Mouse (Mus musculus): ENCODE results near the gene Ppil6. TPM values are rescaled to one million over a fixed set of nuclear protein-coding genes. Genes with fewer than 3 reads are reported as not detected.
A peak's percentile ranks its signal among the peaks of the same experiment; 100 is the strongest.

Ppil6 gene
- polyA plus RNA-seq, 1 experiment from 2014 or later = 1.9 TPM

GRCm38 (mm10) chr10:41518508-41518980 lies 28.3 kb downstream of the Ppil6 start:
- ATAC-seq = peak; percentile 67
- Histone ChIP-seq H3K4me2 (peak overlapping the region; percentile 82), H3K27me3 (no peaks in the 10 kb centered on the region), H3K9ac (peak overlapping the region; percentile 87), H3K9me3 (replicated peaks) (no peaks in the 10 kb centered on the region), H3K36me3 (ENCODE audit: poor library complexity, severe bottlenecking) (peaks cover 5% of the 10 kb centered on the region), H3K4me1 (peaks cover 28% of the 10 kb centered on the region), H3K27ac (peak overlapping the region; percentile 97), H3K4me3 (peak overlapping the region; percentile 73)
- under 1% methylated on average over 23 of the region's 23 CpGs for WGBS

- H3K4me1 ChIP-seq = peaks cover 31% of the 10 kb centered on the region
- peak; percentile 96 for ATAC-seq
- peak within 1 kb of the TSS; percentile 73 for H3K4me3 ChIP-seq
- no peaks in the 10 kb centered on the region for H3K9me3 ChIP-seq (replicated peaks)
- peak within 1 kb of the TSS; percentile 87 for H3K9ac ChIP-seq
- H3K27me3 ChIP-seq = no peaks in the 10 kb centered on the region
- H3K4me2 ChIP-seq = peak within 1 kb of the TSS; percentile 82
- peaks cover 11% of the 10 kb centered on the region for H3K36me3 ChIP-seq (ENCODE audit: poor library complexity, severe bottlenecking)
- WGBS = under 1% methylated on average over 66 of the region's 69 CpGs
- H3K27ac ChIP-seq = peak within 1 kb of the TSS; percentile 97
Measured at GRCm38 (mm10) chr10:41518981-41519618, 28.9 kb downstream of the Ppil6 start, which contains the start of gene Cd164. TSS of gene Cd164 (plus strand) at chr10:41519414.

GRCm38 (mm10) chr10:41519640-41520409 lies 29.6 kb downstream of the Ppil6 start:
- Histone ChIP-seq H3K9me3 (replicated peaks) (no peaks in the 10 kb centered on the region), H3K27me3 (no peaks in the 10 kb centered on the region), H3K9ac (peak overlapping the region; percentile 87), H3K27ac (peak overlapping the region; percentile 97), H3K4me1 (peaks cover 31% of the 10 kb centered on the region), H3K36me3 (ENCODE audit: poor library complexity, severe bottlenecking) (peaks cover 17% of the 10 kb centered on the region), H3K4me3 (peak overlapping the region; percentile 73), H3K4me2 (peak overlapping the region; percentile 82)
- no peak; the same call in 1 of the 2 replicates for ATAC-seq
- under 1% methylated on average over 65 of the region's 65 CpGs for WGBS

- H3K36me3 ChIP-seq (ENCODE audit: poor library complexity, severe bottlenecking) = peaks cover 20% of the 10 kb centered on the region
- H3K27me3 ChIP-seq = no peaks in the 10 kb centered on the region
- peak overlapping the region; percentile 73 for H3K4me3 ChIP-seq
- H3K9ac ChIP-seq = peak overlapping the region; percentile 87
- WGBS = 5% methylated on average over 5 of the region's 5 CpGs
- H3K27ac ChIP-seq = no peak overlapping the region
- no peaks in the 10 kb centered on the region for H3K9me3 ChIP-seq (replicated peaks)
- peaks cover 33% of the 10 kb centered on the region for H3K4me1 ChIP-seq
- H3K4me2 ChIP-seq = peak overlapping the region; percentile 82
- ATAC-seq = no peak
Measured at GRCm38 (mm10) chr10:41520410-41520673, 30.1 kb downstream of the Ppil6 start.

- Histone ChIP-seq H3K4me1 (peaks cover 35% of the 10 kb centered on the region), H3K4me2 (no peak overlapping the region), H3K27ac (no peak overlapping the region), H3K9me3 (replicated peaks) (no peaks in the 10 kb centered on the region), H3K9ac (no peak overlapping the region), H3K4me3 (no peak overlapping the region), H3K36me3 (ENCODE audit: poor library complexity, severe bottlenecking) (peaks cover 39% of the 10 kb centered on the region), H3K27me3 (no peaks in the 10 kb centered on the region)
- no peak for ATAC-seq
- 86% methylated on average over 3 of the region's 3 CpGs for WGBS
Measured at GRCm38 (mm10) chr10:41523386-41523785, 33.1 kb downstream of the Ppil6 start.

- Histone ChIP-seq H3K36me3 (ENCODE audit: poor library complexity, severe bottlenecking) (peaks cover 60% of the 10 kb centered on the region), H3K4me3 (no peak overlapping the region), H3K9ac (no peak overlapping the region), H3K9me3 (replicated peaks) (no peaks in the 10 kb centered on the region), H3K27ac (no peak overlapping the region), H3K4me1 (peaks cover 32% of the 10 kb centered on the region), H3K4me2 (no peak overlapping the region), H3K27me3 (no peaks in the 10 kb centered on the region)
- 57% methylated on average over 1 of the region's 1 CpGs for WGBS
- ATAC-seq = no peak
Measured at GRCm38 (mm10) chr10:41525696-41526095, 35.5 kb downstream of the Ppil6 start.

- Histone ChIP-seq H3K27me3 (no peaks in the 10 kb centered on the region), H3K4me1 (0 out of 2 replicates have a peak, but pooled peaks cover 4% of the 10 kb centered on the region), H3K4me3 (no peak overlapping the region), H3K4me2 (no peak overlapping the region), H3K9me3 (replicated peaks) (no peaks in the 10 kb centered on the region), H3K9ac (no peak overlapping the region), H3K27ac (no peak overlapping the region), H3K36me3 (ENCODE audit: poor library complexity, severe bottlenecking) (peaks cover 78% of the 10 kb centered on the region)
- ATAC-seq = no peak
- WGBS = 91% methylated on average over 5 of the region's 5 CpGs
Measured at GRCm38 (mm10) chr10:41529972-41530371, 39.7 kb downstream of the Ppil6 start.

GRCm38 (mm10) chr10:41535991-41536390 lies 45.8 kb downstream of the Ppil6 start:
- H3K36me3 ChIP-seq (ENCODE audit: poor library complexity, severe bottlenecking) = peaks cover 64% of the 10 kb centered on the region
- H3K4me3 ChIP-seq = no peak overlapping the region
- H3K27ac ChIP-seq = no peak overlapping the region
- H3K27me3 ChIP-seq = no peaks in the 10 kb centered on the region
- H3K9ac ChIP-seq = no peak overlapping the region
- ATAC-seq = no peak
- H3K9me3 ChIP-seq (replicated peaks) = no peaks in the 10 kb centered on the region
- WGBS = 94% methylated on average over 2 of the region's 2 CpGs
- no peaks in the 10 kb centered on the region for H3K4me1 ChIP-seq
- no peak overlapping the region for H3K4me2 ChIP-seq

- H3K27me3 ChIP-seq = no peaks in the 10 kb centered on the region
- peaks cover 57% of the 10 kb centered on the region for H3K36me3 ChIP-seq (ENCODE audit: poor library complexity, severe bottlenecking)
- no peak overlapping the region for H3K4me3 ChIP-seq
- no peak for ATAC-seq
- no peak overlapping the region for H3K9ac ChIP-seq
- no peaks in the 10 kb centered on the region for H3K4me1 ChIP-seq
- H3K9me3 ChIP-seq (replicated peaks) = no peaks in the 10 kb centered on the region
- WGBS = 95% methylated on average over 1 of the region's 1 CpGs
- no peak overlapping the region for H3K27ac ChIP-seq
- no peak overlapping the region for H3K4me2 ChIP-seq
Measured at GRCm38 (mm10) chr10:41536714-41537113, 46.5 kb downstream of the Ppil6 start.

- Histone ChIP-seq H3K4me1 (no peaks in the 10 kb centered on the region), H3K9ac (no peak overlapping the region), H3K9me3 (replicated peaks) (no peaks in the 10 kb centered on the region), H3K4me3 (no peak overlapping the region), H3K36me3 (ENCODE audit: poor library complexity, severe bottlenecking) (peaks cover 56% of the 10 kb centered on the region), H3K27me3 (no peaks in the 10 kb centered on the region), H3K4me2 (no peak overlapping the region), H3K27ac (no peak overlapping the region)
- no peak for ATAC-seq
- 40% methylated on average over 4 of the region's 4 CpGs for WGBS
Measured at GRCm38 (mm10) chr10:41537226-41537982, 47.2 kb downstream of the Ppil6 start.

- ATAC-seq = no peak
- no peak overlapping the region for H3K9ac ChIP-seq
- H3K27me3 ChIP-seq = no peaks in the 10 kb centered on the region
- H3K4me1 ChIP-seq = no peaks in the 10 kb centered on the region
- H3K4me2 ChIP-seq = no peak overlapping the region
- H3K36me3 ChIP-seq (ENCODE audit: poor library complexity, severe bottlenecking) = peaks cover 51% of the 10 kb centered on the region
- no peaks in the 10 kb centered on the region for H3K9me3 ChIP-seq (replicated peaks)
- no peak overlapping the region for H3K4me3 ChIP-seq
- no peak overlapping the region for H3K27ac ChIP-seq
- whole genome bisulfite sequencing = 94% methylated on average over 3 of the region's 3 CpGs
Measured at GRCm38 (mm10) chr10:41537983-41538330, 47.7 kb downstream of the Ppil6 start.

- Histone ChIP-seq H3K4me2 (no peak overlapping the region), H3K27me3 (no peaks in the 10 kb centered on the region), H3K36me3 (ENCODE audit: poor library complexity, severe bottlenecking) (peaks cover 40% of the 10 kb centered on the region), H3K4me1 (peaks cover 2% of the 10 kb centered on the region), H3K27ac (no peak overlapping the region), H3K4me3 (no peak overlapping the region), H3K9me3 (replicated peaks) (no peaks in the 10 kb centered on the region), H3K9ac (no peak overlapping the region)
- no peak for ATAC-seq
- WGBS = 97% methylated on average over 4 of the region's 4 CpGs
Measured at GRCm38 (mm10) chr10:41538986-41539385, 48.7 kb downstream of the Ppil6 start.

All from forebrain, embryonic 13.5 days (tissue).